Mouse (Mus musculus) layer of hippocampus, postnatal 36 days (tissue): ENCODE measurements at regions not wholly inside any gene's neighbourhood (a gene's known extent, or its start where the extent isn't known, plus 50 kb on each side); places are given as distances from the start of the nearest gene placed in this dataset.

Experiments
- DNase-seq, 2 experiments: peaks; one replicate each; pipeline ENCODE4 v3.0.0; 2022

GRCm38 (mm10) chr1:151045334-151045733 is 52.1 kb upstream of the Hmcn1 start:
- no peak for DNase-seq

DNA sequence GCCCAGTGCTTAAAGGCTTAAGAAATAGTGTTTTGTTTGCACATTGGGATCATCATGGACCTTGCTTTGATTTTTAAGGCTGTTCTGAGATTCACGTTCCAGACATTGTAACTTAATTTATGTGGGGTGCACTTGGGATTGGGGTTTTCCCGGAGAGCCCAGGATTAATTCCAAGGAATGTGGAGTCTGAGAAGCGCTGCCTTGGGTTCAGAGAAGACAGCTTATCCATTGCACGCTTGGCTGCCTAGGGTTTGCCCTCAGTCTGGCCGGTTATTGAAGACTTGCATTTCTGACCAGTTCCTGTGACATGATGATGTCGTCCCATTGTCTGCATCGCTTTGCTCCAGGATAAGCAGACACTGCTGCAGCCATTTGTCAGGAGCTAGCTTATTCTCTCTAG is 53.4 kb upstream of the Hmcn1 start:
- DNase-seq: no peak

GRCm38 (mm10) chr1:151049726-151050506 is 56.7 kb upstream of the Hmcn1 start:
- no peak for DNase-seq

GRCm38 (mm10) chr1:151050507-151050816 is 57.2 kb upstream of the Hmcn1 start:
- DNase-seq: no peak

- DNase-seq: no peak
These were observed 60.0 kb upstream of the Hmcn1 start for GRCm38 (mm10) chr1:151053268-151053667.

- no peak for DNase-seq
These were observed 62.2 kb upstream of the Hmcn1 start for GRCm38 (mm10) chr1:151055396-151055795.

DNA sequence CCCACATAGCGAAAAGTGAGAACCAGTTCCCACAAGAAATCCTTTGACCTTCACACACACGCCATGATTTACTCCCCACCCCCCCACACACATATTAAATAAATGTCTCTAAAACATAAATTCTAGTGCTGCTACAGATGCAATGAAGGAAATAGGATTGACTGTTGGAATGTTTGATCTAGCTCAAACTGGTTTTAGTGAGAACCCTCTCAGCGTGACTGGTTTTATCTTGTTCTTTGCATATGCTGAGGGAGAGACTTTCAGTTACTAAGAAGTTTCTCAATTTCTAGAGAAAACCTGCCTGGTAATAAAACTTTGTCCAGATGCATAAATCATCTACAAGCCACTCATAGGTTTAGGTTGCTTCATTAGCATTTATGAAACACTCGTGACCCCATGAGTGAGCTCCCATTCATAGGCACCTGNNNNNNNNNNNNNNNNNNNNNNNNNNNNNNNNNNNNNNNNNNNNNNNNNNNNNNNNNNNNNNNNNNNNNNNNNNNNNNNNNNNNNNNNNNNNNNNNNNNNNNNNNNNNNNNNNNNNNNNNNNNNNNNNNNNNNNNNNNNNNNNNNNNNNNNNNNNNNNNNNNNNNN is 66.4 kb upstream of the Hmcn1 start:
- DNase-seq: no peak

- no peak for DNase-seq
These were observed 71.9 kb upstream of the Hmcn1 start for GRCm38 (mm10) chr1:151065090-151065567.

- DNase-seq: no peak
These were observed 73.3 kb upstream of the Hmcn1 start for GRCm38 (mm10) chr1:151066379-151067128.

GRCm38 (mm10) chr1:151074508-151075314 is 81.5 kb upstream of the Hmcn1 start:
- no peak for DNase-seq

DNA sequence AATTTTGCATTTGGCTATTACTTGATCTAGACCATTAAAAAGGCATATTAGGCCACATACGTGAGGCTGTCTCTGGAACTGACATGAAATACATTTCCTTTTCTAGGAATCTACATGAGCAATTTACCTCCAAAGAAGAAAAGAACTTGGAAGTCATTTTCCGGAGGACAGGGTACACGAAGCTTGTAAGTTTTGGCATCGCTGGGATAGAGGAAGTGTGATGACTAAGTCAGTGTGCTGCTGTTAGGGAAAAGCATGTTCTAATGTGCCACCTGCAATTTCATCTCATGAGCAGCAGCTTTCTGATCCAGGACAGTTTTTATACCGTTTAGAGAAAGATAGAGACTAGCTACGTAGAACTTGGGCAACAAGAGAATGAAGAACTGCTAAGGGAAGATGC is 82.3 kb upstream of the Hmcn1 start:
- DNase-seq: no peak

DNA sequence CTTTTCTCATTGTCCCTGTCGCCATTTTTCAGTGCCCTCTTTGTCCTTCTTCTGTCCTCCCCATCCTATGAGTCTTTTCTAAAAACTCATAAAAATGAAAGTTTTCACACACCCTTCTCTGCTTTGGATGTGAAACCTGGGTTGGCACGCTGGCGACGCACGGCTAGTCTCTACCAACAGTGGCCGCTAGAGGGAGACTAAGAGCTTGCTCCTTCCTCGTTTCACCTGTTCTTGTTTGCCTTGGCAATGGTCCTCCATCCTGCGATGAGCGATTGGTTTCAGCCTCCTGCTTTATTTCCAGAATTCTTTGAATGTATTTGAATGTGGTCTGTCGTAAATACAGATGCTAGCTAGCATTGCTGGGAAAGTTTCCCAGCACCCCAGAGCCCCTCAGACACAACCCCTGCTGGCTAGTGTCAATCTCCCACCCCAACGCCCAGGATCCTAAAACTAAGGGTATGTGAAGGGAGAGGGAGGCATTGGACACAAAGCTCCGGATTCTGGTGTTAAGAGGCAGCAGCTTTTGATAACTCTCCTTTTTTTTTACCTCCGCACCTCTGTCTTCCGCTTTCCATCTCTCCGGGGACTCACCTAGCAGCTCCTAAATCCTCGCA is 85.8 kb upstream of the Hmcn1 start:
- DNase-seq: peak; percentile 74 to 75

DNA sequence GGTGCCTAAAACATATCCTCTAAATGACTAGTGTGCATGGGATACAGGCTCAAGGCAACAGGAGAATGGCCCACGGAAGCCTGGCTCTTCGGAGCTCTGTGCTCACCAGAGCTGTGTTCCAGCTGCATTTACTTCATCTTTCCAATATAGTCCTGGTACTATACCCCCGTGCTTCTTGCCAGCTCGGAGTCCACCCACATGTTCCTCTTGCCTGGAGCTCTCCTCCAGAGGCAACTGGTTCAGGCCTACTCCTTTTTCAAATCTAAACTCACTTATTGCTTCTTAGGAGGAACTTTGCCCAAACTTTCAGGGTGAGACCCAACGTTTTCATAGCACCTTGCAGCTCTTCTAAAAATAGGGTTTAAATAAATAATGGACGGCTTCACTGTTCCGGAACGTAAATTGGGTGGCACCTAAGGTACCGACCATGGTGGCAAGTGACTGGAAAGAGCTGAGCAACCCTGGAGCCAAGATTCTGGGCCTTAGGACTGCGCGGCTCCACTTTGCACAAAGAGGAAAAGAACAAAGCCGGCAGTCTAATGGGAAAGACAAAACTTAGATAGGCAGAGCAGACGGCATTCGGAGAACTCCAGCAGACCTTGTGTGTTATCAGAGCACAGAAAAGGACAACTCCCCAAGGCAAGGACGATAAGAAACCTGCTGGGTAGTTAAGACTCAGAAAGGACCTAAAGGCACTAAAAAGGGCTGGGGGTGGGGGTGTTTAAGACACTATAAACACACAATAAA is 86.6 kb upstream of the Hmcn1 start:
- DNase-seq: no peak

DNA sequence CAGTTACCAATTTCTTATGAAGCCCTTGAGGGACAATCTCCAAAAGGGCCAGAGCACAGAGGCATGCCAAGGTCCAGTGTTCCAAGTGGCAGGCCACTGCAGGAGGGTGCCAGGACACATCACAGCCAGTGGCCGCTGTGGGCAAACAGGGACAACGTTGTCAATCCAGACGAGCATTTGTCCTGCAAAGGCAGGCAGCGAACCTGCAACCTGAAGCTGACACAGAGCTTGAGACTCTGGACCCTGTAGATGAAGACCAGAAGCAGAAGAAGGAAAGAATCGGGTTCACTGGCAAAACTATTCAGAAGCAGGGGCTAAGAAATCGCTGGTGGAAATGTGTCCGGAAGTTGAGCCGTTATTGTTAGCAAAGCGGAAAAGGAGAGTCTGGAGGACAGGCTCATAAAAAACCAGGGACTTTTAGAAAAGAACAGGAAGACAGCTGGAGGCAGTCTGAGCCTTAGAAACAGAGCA is 87.3 kb upstream of the Hmcn1 start:
- DNase-seq: no peak

GRCm38 (mm10) chr1:151082510-151083033 is 89.3 kb upstream of the Hmcn1 start:
- no peak for DNase-seq

DNA sequence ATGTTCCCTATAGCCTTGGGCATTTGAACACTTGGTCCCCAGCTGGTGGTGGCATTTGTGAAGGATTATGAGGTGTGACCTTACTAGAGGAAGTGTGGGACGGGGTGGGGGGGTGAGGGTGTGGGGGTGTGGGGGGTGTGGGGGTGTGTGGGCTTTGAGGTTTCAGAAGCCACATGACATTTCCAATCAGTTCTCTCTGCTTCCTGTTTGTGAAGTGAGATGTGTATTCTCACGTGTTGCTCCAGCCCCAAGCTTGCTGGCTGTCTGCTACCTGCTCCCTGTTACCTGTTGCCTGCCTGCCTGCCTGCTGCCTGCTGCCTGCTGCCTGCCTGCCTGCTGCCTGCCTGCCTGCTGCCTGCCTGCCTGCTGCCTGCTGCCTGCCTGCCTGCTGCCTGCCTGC is 90.6 kb upstream of the Hmcn1 start:
- DNase-seq: no peak

GRCm38 (mm10) chr1:151086111-151086859 is 93.0 kb upstream of the Hmcn1 start:
- no peak for DNase-seq

DNA sequence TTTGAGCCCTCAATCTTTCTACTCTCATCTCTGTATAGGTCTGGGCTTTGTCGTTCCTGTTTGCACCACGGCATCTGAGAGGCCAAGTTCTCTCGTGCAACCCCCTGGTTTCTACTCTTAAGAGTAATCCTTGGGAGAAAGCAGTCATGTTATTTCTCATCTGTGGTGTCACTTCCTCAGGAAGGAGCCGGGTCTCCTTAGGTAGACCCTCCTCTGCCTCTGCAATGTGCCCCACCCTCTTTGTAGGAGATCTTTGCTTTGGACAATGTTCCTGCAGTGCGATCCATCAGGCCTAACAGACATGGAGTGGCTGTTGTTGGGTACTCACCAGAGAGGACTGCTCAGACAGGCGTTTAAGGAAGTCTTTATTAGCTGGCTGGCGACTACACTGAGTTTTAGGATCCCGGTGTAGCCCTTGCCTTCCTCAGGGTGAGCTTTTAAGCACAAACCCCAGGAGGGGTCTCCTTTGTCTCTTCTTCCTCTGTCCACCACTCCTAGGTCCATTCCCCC is 94.0 kb upstream of the Hmcn1 start:
- DNase-seq: no peak

- DNase-seq: peak; percentile 69 to 73
These were observed 94.4 kb upstream of the Gm47985 start for GRCm38 (mm10) chr1:151087811-151088511.
